ENCODE assay signal across 8 mouse cellular contexts in genomic region chr1:131431456-131432246, GRCm38 (mm10).
A peak's percentile ranks its signal among the peaks of the same experiment; 100 is the strongest.
DNase-seq lines count a peak whose midpoint lies in the region; ATAC-seq and TF ChIP-seq lines count a peak whose summit lies in the region.

No protein-coding gene starts in this region.

- WGBS in hindbrain, embryonic 11.5 days: 70% methylated on average over 5 of the region's 5 CpGs
- 71% methylated on average over 5 of the region's 5 CpGs for WGBS in hindbrain, embryonic 10.5 days
- WGBS in kidney, adult 2 months: 25% methylated on average over 5 of the region's 5 CpGs
- WGBS in limb, embryonic 14.5 days: 58% methylated on average over 5 of the region's 5 CpGs

- no peaks in the 10 kb centered on the region for H3K9me3 ChIP-seq in hindbrain, embryonic 11.5 days (ENCODE audit: control insufficient read depth, low read length)
- H3K9me3 ChIP-seq in hindbrain, embryonic 10.5 days: no peaks in the 10 kb centered on the region
- no peaks in the 10 kb centered on the region for H3K9me3 ChIP-seq in limb, embryonic 14.5 days (ENCODE audit: control insufficient read depth, low read length)

- no peak for ATAC-seq in hindbrain, embryonic 11.5 days (ENCODE audit: low FRiP score)
- peak; percentile 83 for ATAC-seq in limb, embryonic 14.5 days (ENCODE audit: low FRiP score, low read depth)
- ATAC-seq in megakaryocyte progenitor cell, adult 5-6 weeks (replicated peaks; ENCODE audit: poor library complexity): no peak

- no peaks in the 10 kb centered on the region for H3K36me3 ChIP-seq in hindbrain, embryonic 11.5 days (ENCODE audit: control insufficient read depth, insufficient read depth, low read length)
- peaks cover 4% of the 10 kb centered on the region; the same call in 1 of the 2 replicates for H3K36me3 ChIP-seq in hindbrain, embryonic 10.5 days
- no peaks in the 10 kb centered on the region; the same call in 1 of the 2 replicates for H3K36me3 ChIP-seq in kidney, adult 2 months (ENCODE audit: control insufficient read depth, insufficient read depth, low read length)
- H3K36me3 ChIP-seq in limb, embryonic 14.5 days (ENCODE audit: control insufficient read depth, insufficient read depth, low read length): no peaks in the 10 kb centered on the region

- H3K4me3 ChIP-seq in hindbrain, embryonic 11.5 days (ENCODE audit: low read depth, low read length): no peak overlapping the region
- H3K4me3 ChIP-seq in hindbrain, embryonic 10.5 days: no peak overlapping the region
- no peak overlapping the region for H3K4me3 ChIP-seq in kidney, adult 2 months (ENCODE audit: insufficient read depth, low read depth, low read length)
- no peak overlapping the region for H3K4me3 ChIP-seq in limb, embryonic 14.5 days (replicated peaks; ENCODE audit: low read length)

- no peak overlapping the region for H3K27ac ChIP-seq in hindbrain, embryonic 11.5 days (ENCODE audit: low read depth, low read length)
- H3K27ac ChIP-seq in hindbrain, embryonic 10.5 days: no peak overlapping the region
- peak overlapping the region; percentile 11; the same call in 1 of the 2 replicates for H3K27ac ChIP-seq in kidney, adult 2 months (ENCODE audit: insufficient read depth, low read depth, low read length)
- H3K27ac ChIP-seq in limb, embryonic 14.5 days (replicated peaks; ENCODE audit: low read depth, low read length): no peak overlapping the region

- no peaks in the 10 kb centered on the region for H3K4me1 ChIP-seq in hindbrain, embryonic 11.5 days (replicated peaks; ENCODE audit: control insufficient read depth, insufficient read depth, low read length)
- peaks cover 38% of the 10 kb centered on the region for H3K4me1 ChIP-seq in hindbrain, embryonic 10.5 days (replicated peaks)
- peaks cover 16% of the 10 kb centered on the region for H3K4me1 ChIP-seq in kidney, adult 2 months (ENCODE audit: control insufficient read depth, insufficient read depth, low read length)
- H3K4me1 ChIP-seq in limb, embryonic 14.5 days (ENCODE audit: control insufficient read depth, insufficient read depth, low read length): peaks cover 36% of the 10 kb centered on the region

- no peak overlapping the region for H3K4me2 ChIP-seq in hindbrain, embryonic 11.5 days (replicated peaks; ENCODE audit: low read depth, low read length)
- H3K4me2 ChIP-seq in limb, embryonic 14.5 days (replicated peaks; ENCODE audit: low read depth, low read length, severe bottlenecking): no peak overlapping the region; the same call in 1 of the 2 replicates

- no peak overlapping the region for H3K9ac ChIP-seq in hindbrain, embryonic 11.5 days (ENCODE audit: low read depth, low read length)
- H3K9ac ChIP-seq in limb, embryonic 14.5 days (ENCODE audit: low read depth, low read length, severe bottlenecking): no peak overlapping the region

- no peak for TF ChIP-seq CTCF in kidney, adult 2 months (conservative IDR thresholded peaks at IDR 0.05; ENCODE audit: insufficient read depth, insufficient read length, low read depth, low read length)

- H3K27me3 ChIP-seq in hindbrain, embryonic 11.5 days (ENCODE audit: control insufficient read depth, insufficient read depth, low read length): no peaks in the 10 kb centered on the region
- no peaks in the 10 kb centered on the region for H3K27me3 ChIP-seq in hindbrain, embryonic 10.5 days (ENCODE audit: insufficient read depth, poor library complexity, severe bottlenecking)
- H3K27me3 ChIP-seq in kidney, adult 2 months (replicated peaks; ENCODE audit: control insufficient read depth, insufficient read depth, low read length): no peaks in the 10 kb centered on the region
- no peaks in the 10 kb centered on the region for H3K27me3 ChIP-seq in limb, embryonic 14.5 days (ENCODE audit: control insufficient read depth, insufficient read depth, low read length)

- no peak for TF ChIP-seq POLR2A in kidney, adult 2 months (IDR thresholded peaks at IDR 0.05; ENCODE audit: low read depth, low read length)
- TF ChIP-seq POLR2A in limb, embryonic 14.5 days (IDR thresholded peaks at IDR 0.05; ENCODE audit: borderline replicate concordance, extremely low read depth, insufficient read depth, insufficient read length): no peak

- peak; percentile 11 for DNase-seq in hindbrain, embryonic 11.5 days (ENCODE audit: low spot score)
- no peak for DNase-seq in hindbrain, embryonic 10.5 days (ENCODE audit: low spot score)
- DNase-seq in adrenal gland, postnatal 36 days: peak; percentile 7 to 17
- DNase-seq in heart, adult 11 months: peak; percentile 99
- DNase-seq in kidney, adult 2 months: peak; percentile 72
- DNase-seq in limb, embryonic 14.5 days (ENCODE audit: low spot score): peak; percentile 62
- peak; percentile 82 for DNase-seq in right cerebral cortex, adult 18-20 months
